Mouse (Mus musculus): ENCODE measurements around the gene Dnaja3.

The Dnaja3 gene

DNA sequence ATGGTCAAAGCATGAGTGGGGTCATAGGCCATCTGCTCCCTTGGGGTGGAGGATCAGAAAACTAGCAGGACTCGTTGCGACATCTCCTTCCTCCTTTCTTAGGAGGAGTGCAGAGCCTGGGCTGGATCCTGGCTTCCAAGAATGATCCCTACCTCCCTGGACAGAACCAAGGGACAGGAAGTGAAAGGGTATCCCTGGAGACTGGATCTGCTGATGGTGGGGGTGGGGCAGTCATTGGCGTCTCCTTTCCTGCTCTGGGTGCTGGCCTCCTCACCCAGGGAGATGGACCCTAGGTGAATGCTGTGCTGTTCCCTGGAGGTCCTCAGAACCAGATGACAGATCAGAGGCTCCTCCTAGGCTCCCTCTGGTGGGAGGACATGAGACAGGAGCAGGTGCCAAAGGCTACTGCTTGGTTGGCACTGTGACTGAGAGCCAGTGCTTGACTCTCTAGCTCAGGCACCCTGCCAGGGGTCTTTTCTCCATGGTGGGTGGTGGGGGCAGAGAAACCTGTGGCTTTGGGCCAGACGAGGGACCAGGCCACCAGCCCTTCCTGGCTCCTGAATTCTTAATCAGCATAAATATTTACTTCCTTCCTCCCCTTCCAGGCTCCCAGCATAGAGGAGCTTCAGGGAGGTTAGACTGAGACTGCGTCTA lies 33.2 kb upstream of the Dnaja3 start:
- no peak for DNase-seq (ENCODE audit: inconsistent ontology term)

DNA sequence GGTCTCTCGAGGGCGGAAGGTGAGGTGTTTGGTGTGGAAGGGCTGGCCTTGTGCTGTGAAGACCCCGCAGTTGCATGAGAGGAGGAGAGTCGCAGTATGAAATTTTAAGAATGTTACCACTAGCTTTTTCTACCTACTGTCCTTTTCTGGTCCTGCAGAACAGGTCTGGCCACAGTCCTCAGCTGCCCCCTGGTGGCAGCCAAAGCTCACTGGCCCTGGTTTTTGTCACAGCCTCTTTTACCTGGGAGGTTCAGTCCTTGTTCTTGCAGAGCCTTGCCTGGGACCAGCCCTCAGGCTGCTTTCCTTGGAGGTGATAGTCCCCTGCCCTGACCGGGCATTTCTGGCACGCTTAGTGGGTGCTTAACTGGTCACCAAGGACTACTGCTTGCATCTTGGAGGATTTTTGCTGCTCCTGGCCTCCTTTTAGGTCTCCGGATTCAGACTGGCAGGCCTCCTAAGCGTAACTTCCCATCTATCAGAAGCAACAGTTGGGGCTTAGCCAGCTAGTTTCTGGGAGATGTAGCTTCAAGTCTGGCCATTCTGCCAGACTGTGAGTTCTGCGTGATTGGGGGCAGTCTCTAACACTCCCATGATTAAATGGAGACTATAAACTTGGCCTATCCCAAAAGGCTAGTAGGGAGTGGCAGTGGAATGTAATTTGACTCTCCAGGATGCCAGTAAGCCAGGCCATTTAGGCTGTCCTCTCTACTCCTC lies 31.8 kb upstream of the Dnaja3 start:
- peak; percentile 77 for DNase-seq (ENCODE audit: inconsistent ontology term)

DNA sequence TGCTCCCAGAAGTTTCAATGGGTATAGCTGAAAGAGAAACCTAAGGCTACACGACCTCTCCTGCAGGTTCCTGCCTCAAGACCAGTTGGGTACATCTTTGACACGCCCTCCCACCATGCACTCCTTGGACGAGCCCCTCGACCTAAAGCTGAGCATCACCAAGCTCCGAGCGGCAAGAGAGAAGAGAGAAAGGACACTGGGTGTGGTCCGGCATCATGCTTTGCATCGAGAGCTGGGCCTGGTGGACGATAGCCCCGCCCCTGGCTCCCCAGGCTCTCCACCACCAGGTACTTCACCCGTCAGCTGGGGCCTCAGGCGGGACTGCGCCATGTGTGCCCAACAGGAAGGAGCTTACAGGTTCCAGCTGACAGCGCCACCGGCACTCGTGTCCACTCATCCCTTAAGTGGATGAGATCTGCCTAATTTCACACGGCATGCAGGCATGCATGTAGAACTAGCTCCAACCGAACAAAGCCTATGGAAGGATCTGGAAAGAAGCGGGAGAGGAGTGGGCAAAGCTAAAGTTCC lies 31.2 kb upstream of the Dnaja3 start:
- DNase-seq (ENCODE audit: inconsistent ontology term): no peak

DNA sequence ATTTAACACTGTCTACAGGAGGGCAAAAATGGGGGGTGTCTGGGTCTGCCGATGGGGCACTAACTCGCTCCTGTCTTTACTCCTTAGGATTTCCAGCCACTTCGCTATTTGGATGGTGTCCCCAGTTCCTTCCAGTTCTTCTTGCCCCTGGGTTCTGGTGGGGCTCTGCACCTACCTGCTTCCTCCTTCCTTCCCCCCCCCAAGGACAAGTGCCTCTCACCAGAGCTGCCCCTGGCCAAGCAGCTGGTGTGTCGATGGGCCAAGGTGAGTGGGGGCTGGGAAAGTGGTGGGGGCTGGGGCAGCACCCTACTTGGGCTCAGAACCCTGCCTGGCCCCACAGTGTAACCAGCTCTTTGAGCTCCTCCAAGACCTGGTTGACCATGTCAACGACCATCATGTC lies 28.6 kb upstream of the Dnaja3 start:
- no peak for DNase-seq (ENCODE audit: inconsistent ontology term)

GRCm38 (mm10) chr16:4611676-4612075 lies 28.1 kb upstream of the Dnaja3 start:
- no peak for DNase-seq (ENCODE audit: inconsistent ontology term)

- no peak for DNase-seq (ENCODE audit: inconsistent ontology term)
These were observed 26.1 kb upstream of the Dnaja3 start for GRCm38 (mm10) chr16:4613736-4614135.

GRCm38 (mm10) chr16:4614639-4615038 lies 25.1 kb upstream of the Dnaja3 start:
- no peak for DNase-seq (ENCODE audit: inconsistent ontology term)

- no peak for DNase-seq (ENCODE audit: inconsistent ontology term)
These were observed 24.5 kb upstream of the Dnaja3 start for GRCm38 (mm10) chr16:4615297-4615696.

DNA sequence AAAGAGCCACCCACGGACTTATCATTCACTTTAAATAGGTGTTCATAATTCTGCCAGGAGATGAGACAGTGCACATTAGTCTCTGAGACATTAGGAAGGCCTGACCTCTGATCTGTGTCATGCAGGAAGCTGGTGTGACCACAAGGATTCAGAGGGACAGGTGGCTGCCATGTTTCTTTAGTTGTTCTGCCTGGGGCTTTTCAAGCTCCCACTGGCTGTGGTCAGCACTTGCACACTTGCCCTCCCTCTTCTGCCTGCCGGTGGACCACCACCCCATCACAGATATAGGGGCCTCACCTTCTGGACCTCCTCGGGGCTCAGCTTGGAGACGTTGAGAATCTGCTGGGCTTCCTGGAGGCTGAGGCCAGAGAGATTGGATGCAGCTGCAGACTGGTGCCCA lies 23.0 kb upstream of the Dnaja3 start:
- no peak for DNase-seq (ENCODE audit: inconsistent ontology term)

DNA sequence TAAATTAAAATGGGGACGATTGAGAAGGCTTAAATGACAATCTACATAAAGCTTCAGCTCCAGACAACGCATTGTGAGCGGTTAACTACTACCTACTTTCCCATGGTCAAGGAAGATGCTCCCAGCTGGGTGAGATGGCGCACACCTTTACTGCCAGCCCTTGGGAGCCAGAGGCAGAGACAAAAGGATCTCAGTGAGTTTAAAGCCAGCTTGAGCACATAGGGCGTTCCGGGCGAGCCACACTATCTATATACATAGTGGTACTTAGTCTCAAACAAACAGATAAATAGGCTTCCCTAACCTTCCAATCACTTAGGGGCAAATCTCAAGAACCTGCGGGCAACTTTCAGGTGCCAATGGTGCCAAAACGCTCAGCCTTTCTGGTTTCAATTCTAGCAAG lies 15.7 kb upstream of the Dnaja3 start:
- peak; percentile 54 for DNase-seq (ENCODE audit: inconsistent ontology term)

DNA sequence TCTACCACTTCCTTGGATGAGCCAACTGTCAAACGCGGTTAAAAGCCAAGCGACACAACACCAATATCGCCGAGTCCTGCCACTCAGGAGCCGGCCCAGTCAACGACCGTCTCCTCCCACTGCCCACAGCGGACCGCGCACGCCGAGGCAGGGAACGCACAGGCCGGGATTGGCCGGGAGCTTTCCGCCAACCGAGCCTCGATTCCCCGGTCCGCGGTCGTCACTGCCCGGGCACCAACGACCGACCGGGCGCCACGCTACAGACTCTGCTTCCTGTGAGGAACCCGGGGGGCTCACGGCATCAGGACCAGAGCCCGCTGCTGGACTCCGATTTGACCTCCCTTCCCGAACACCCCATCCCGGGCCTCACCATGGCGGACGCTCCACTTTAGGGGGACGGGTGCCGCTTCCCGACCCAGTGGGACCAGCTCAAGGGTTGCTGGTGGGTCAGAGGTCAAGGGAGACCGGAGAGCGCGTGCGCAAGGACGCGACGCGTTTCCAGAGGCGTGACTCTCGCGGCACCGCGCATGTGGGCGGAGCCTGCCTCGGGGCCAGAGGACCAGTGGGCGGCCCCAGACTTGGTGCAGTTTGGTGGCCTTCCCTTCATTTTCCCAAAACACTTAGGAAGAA lies 15.2 kb upstream of the Dnaja3 start, which contains the start of gene Pam16:
TSS of gene Pam16 (minus strand) at position 508 of the 630 bp plus-strand sequence.
- peak; percentile 93 for DNase-seq (ENCODE audit: inconsistent ontology term)

- DNase-seq (ENCODE audit: inconsistent ontology term): no peak
These were observed 12.7 kb upstream of the Dnaja3 start for GRCm38 (mm10) chr16:4627105-4627504.

- DNase-seq (ENCODE audit: inconsistent ontology term): no peak
These were observed 10.8 kb upstream of the Dnaja3 start for GRCm38 (mm10) chr16:4628898-4629419.

DNA sequence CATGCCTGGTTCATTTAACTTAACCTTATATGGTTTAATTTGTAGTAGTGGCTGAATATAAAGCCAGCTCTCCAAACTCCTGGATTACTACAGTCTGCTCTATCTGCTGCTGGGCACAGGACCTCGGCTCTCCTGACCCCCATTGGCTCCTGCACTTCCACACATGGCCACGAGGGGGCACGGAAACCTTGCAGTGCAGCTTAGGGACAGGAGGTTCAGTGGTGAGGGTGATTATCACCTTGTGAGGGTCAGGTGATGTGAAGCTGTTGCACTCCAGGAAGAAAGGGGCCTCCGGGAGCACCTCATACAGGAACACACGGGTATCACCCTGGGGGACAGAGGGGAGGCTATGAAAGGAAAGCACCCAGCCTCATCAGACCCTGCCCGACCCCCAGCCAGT lies 9.8 kb upstream of the Dnaja3 start:
- DNase-seq (ENCODE audit: inconsistent ontology term): peak; percentile 72

DNA sequence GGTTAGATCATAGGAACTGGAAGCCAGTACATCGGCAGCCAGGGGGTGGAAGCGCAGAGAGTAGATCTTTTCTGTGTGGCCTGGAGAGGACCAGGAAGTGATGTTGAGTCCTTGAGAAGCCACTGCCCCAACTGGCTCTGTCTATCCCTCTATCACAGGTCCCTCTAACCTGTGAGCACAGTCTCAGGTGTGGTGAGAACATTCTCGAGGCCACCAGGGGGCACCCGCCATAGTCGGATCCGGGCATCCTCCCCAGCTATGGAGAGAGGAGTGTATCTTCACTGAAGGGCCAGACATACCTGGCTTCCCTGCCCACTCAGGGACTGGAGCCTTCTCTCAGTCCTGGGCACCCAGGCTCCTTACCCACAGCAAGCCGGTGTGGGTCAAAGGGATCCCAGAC lies 7.7 kb upstream of the Dnaja3 start:
- DNase-seq (ENCODE audit: inconsistent ontology term): no peak

DNA sequence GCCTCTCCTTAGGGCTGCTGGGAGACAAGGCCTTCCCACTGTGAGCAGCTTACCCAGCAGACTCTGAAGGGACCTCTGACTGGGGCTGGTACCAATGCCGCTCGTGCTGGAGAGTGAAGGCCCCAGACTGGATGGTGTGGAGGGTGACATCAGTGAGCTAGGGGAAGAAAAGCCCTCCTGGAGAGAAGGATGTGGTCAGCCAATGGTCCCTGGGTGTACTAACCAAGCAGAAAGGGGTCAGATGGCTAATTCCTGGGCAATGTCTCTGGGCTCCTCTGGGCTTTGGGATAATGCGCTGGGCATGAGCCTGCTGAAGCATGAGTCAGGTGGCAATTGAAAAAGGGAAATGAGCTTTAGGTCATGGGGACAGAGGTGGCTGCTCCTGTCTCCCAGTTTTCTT lies 6.1 kb upstream of the Dnaja3 start:
- DNase-seq (ENCODE audit: inconsistent ontology term): no peak

GRCm38 (mm10) chr16:4634681-4635080 lies 5.1 kb upstream of the Dnaja3 start:
- DNase-seq (ENCODE audit: inconsistent ontology term): no peak

DNA sequence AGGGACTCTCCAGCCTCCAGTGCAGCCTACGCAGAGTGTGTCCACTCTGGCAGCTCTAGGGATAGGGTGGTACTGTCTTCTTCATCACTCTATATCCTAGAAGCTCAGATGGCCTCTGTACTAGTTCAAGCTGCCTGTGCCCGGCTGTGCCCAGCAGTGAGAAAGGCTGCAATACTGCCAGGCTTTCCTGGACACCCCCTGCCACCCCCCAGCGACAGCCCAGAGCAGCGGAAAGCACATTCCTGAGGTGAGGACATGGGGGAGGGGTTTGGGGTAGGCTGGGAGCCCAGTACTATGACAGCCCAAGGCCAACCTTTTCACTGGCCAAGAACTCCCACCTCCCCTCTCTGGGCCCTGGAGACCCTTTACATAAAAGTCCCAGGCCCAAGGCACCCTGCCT lies 4.0 kb upstream of the Dnaja3 start:
- no peak for DNase-seq (ENCODE audit: inconsistent ontology term)

- DNase-seq (ENCODE audit: inconsistent ontology term): no peak
These were observed 848 bp upstream of the Dnaja3 start for GRCm38 (mm10) chr16:4638891-4639390.

DNA sequence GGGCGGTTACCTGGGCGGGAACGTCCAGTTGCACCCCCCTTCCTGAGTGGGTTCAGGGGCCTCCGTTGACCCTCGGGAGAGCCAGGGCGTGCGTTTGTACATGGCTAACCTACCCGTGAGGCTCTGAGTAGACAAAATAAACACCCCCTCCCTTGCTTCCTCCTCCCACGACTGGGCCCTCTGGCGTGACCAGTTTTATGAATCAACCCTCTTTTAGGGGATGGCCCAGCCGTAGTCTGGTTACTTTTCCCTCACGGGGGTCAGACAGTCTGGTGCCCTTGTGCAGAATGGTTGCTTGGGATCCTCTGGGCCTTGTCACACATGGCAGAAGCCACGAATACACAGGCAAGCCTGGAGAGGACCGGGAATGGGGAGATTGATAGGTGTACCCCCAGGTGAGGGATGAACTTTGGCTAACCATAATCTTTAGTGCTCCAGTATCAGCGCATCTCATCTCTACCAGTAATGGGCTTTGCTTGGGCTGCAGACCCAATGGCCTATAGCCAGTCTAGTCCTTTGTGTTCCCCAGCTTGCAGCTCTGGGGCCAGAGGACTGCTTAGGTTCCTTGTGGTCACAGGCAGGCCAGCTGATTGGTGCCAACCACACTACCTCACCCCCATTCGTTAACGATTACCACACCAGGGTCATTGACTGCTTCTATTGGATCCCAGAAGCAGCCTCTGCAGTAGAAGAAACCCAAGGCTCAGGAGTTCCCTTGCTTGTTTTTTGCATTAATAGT lies 647 bp downstream of the Dnaja3 start:
- peak; percentile 76 for DNase-seq (ENCODE audit: inconsistent ontology term)

DNA sequence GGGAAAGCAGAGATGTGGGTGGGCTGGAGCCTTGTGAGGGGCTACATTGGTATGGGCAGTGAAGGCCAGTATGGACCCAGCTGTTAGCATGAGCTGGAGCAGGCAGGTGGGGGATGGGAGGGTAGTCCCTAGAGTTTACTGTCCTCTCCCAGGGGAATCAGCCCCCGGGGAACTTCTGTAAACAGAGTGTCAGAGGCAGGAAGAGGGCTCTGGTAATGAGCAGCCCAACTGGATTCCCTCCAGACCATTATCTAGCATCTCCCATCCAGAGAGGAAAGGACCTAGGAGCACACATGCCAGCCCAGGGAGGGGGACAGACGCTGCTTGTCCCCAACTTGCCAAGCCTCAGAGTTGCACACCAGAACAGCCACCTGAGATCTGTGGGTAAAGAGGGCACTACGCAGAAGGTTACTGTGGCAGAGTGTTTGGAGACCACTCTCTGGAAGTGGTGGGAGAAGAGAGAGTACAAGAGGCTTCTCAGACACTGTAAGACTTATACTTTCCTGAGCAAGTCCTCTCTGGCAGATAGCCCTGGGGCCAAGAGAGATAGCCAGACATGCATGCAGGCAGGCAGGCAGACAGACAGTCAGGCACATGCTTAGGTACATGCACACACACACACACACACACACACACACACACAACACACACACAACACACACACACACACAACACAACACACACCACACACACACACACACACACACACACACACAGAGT lies 1.5 kb downstream of the Dnaja3 start:
- DNase-seq (ENCODE audit: inconsistent ontology term): peak; percentile 51

All from Muller cell, postnatal 12 days (primary cell).